Mouse (Mus musculus) B cell, adult 2 months (primary cell): ENCODE data around the gene Nckap5.

ENCODE experiments used
- DNase-seq, 2 experiments: peaks; one replicate each; pipeline ENCODE4 v3.0.0; 2022

Gene Nckap5

DNA sequence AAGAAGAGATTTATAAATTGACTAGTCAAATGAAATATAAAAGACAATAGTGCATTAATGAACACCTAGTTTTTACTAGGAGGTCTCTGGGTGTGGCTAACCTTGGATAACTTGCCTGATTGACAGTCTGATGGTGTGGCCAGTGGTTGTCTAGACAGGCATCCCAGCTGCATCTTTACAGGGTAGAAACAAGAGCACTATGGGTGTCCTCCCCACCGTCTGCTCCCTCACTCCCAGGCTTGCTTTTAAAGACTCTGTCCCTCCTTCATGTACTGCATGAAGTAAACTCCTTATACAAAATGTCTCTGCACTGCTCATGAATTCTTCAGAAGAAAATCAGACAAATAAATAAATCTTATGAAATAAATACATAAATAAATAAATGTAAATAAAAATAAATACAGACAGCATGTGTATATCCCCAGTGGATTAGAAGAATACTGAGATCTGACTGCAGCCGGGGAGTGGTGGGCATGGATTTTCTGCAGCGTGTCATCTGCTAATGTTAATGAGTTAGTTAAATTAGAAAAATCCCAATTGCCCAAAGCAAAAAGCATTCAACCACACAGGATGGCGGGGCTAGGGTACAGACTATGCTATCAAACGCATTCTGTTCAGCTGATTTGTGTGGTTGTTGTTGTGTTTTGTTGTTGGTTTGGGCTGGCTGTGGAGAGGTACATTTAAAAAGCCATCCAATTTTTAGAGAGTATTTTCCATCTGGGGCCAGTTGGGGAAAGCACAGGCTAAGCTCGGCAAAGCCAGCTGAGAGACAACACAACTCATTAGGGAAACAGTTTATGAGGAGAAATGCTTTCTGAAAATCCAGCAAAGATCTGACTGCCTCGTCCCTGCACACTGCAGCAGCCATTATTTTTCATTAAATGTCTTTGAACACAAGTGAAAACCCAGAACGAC is 130.3 kb downstream of the Nckap5 start:
- DNase-seq = no peak

DNA sequence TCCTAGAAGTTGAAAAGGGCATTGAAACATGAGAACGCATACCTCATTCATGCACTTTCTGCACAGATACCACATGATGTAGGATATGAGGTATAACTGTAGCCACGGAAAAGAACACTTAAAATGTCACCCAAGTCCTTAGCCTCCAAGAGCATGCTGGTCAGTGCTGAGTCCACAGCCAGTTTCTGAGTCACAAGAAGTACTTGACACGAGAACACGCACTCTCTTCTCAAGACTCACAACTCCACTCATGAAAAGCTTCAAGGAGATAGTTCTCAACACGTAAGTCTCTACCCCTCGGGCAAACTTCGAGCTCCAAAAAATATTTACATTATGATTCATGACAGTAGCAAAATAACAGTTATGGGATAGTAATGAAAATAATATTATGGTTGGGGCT is 137.0 kb downstream of the Nckap5 start:
- no peak for DNase-seq

DNA sequence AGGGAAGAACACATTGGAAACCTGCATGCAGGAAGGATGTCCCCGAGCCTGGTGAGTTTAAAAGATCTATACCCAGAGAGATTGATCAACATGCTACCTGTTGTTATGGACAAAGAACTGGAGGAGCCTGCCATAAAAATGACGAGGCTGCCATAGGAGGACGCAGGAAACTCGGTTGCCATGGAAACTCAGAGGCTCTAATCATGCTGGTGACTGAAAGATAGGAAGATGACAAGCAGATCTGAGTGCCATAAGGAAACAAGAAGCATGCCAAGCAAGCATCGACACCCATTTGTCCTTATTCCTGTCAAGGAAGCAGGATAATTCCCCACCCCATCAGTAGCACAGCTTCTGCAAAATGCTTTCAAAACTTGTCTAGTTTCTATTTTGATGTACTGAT is 142.0 kb downstream of the Nckap5 start:
- DNase-seq = no peak

DNA sequence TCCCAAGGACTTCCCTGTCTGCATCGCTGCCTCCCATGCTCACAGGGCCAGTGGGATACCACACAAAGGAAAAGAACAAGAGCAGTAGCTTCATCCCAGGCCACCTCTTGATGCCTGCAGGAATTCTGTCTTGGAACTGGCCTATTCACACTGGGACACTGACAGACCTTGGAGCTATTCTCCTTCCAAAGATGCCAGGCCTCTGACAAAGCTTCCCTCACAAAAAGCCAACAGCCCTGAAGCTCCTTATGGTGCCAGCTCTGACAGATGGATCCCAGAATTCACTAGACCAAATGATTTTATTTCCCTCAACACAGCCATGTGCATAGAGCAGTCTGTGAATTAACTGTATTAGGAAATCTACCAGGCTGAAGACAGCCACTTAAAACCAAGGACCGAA is 143.9 kb downstream of the Nckap5 start:
- DNase-seq = no peak

DNA sequence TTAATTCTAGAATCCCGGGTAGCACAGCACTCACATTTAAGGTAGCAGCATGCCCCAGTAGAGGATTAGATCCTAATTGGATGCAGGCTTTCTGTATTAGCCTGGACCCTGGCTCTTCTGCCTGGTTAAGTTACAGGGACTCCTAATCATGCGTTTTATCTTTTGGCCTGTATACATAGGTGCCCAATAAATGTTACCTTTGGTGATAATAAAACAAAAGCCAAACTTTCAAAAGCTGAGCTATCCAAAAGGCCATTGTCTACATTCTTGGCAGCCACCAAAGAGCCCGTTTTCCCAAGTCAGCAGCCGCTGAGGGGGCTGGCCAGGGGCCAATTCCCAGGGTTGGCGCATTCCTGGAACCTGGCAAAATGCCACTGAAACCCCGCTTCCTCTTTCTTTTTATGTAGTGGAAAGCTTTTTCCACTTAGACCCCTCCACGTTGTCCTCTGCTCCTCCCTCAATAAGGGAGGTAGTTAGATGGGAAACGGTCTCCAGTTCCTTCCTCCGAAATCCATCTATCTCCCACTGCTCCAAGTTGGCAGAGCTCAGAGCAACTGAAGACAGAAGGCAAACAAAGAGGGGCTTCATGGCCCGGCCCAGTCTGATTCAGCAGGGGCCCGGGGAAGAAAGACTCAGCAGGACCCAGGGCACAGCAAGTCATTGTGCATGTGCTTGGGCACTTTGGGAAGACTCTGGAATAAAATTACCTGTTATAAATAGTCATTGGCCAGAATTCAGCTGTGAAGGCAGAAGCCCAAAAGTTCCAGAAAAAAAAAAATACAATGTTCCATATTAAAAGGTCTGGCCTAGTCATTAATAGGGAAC is 146.8 kb downstream of the Nckap5 start:
- DNase-seq = no peak

DNA sequence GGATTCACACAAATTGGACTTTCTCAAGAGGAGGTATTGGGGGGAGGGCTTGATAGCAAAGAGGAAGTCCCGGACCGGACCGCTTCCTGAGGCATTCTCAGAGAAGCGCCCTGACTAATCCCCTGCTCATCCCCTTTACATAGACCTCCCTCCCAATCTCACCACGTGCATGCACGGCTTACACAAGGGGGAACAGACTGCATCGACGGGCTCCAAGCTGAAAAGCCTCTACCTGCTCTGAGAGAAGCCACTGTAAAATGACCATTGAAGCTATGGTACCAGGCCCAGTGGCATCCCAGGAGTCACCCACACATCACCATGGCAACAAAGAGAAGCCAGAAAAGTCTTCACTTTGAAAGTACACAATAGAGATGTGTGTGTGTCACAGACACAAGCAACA is 148.8 kb downstream of the Nckap5 start:
- no peak for DNase-seq

DNA sequence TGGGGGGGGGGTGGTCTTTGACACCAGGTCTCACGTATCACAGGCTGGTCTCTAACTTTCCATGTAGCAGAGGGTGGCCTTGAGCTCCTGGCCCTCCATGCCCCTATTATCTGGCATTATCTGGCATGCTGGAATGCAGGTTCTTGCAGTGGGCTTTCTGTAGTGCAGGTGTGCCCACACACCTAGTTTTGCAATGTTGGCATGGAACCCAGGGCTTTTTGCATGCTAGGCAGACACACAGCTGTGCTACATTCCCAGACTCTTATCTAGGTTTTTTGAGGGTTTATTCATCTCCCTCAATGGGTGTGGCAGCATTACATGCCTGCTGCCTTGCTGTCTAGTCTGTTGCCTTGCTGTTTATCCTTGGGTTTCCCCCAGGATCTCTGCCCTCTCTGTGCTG is 151.3 kb downstream of the Nckap5 start:
- no peak for DNase-seq

DNA sequence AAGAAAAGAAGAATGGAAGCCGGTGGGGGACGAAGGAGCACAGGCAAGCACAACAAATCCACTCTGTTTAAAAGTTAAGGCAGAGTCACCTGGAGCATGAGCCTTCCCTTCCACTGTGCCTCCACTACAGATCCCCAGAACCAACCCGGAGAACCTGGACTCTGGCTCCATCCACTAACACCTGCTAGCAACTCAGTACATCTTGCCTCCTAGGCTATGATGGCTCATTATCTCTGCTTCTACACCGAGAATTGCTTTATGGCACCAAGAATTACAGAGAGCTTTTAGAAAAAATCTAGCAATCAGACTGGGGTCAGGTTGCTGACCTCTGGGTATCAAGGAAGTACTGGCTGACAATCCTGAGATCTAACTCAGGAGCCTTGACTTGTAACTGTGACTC is 153.3 kb downstream of the Nckap5 start:
- no peak for DNase-seq

DNA sequence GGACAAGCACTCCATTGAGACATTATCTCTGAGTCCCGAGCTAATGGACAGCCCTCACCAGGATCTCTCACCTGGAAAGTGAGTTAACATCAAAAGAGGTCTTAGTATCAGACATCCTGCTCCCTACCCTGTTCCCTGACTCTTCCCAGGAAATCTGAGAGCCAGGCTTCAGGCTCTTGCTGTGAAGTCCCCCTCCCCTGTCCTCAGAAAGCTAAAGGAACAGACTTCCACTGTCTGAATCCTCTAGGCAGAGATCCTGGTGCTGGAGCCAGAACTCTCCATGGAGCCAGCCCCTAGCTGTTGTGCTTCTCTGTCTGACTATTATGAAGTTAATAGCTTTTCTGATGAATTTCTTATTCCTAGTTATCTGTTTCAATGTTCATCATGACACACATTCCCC is 153.8 kb downstream of the Nckap5 start:
- DNase-seq = no peak

DNA sequence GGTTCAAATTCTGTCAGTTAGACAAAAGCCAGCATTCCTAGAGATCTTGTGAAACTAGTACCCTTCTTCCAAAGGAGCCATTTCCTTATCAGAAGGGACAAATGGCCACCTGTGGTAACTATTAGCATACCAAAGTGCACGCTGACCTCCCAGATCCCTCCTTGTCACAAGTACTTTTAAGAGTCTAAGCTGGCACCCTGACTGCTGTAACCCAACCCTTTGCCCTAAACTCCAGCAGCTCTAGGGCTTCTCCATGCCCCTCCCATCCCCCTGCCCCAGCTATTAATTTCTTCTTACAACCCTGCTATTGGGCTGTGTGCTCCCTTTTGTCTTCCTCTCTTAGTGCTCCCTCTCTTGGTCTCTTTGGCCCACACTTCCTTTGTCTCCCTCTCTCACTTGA is 155.5 kb downstream of the Nckap5 start:
- no peak for DNase-seq

DNA sequence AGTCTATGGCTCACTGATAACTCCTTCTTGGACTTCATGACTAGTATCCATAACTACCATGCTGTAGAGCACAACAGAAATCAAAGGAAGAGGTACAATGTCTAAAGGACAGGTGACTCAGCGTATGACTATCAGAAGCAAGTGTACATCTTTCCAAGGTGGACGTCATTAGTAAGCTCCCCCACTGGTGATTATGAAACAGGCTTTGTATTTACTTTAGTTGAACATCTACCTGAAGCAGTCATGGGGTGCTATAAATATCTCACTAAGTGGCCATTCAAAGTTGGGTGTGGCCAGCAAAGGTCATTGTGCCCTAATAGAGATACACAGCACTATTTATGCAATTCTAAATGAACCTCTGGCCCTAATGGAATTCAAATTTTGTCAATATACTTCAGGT is 157.4 kb downstream of the Nckap5 start:
- DNase-seq = no peak

DNA sequence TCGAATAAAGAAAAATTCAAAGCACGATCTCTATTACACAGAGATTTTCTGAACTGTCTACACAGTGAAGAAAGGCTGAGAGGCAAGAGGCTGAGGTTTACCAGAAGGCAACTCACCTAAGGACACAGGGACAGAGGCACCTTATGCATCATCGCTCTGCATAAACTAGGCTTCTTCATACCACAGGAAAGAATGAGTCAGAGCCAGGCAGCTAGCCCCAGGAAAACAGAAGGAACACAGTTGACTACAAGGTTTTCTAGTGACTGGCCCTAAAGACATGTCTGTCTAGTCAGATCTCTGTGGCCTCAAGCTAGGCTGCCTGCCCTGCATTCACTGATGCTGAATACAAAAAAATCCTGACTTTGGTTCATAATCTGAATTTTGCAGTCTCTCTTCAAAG is 160.1 kb downstream of the Nckap5 start:
- DNase-seq = no peak

DNA sequence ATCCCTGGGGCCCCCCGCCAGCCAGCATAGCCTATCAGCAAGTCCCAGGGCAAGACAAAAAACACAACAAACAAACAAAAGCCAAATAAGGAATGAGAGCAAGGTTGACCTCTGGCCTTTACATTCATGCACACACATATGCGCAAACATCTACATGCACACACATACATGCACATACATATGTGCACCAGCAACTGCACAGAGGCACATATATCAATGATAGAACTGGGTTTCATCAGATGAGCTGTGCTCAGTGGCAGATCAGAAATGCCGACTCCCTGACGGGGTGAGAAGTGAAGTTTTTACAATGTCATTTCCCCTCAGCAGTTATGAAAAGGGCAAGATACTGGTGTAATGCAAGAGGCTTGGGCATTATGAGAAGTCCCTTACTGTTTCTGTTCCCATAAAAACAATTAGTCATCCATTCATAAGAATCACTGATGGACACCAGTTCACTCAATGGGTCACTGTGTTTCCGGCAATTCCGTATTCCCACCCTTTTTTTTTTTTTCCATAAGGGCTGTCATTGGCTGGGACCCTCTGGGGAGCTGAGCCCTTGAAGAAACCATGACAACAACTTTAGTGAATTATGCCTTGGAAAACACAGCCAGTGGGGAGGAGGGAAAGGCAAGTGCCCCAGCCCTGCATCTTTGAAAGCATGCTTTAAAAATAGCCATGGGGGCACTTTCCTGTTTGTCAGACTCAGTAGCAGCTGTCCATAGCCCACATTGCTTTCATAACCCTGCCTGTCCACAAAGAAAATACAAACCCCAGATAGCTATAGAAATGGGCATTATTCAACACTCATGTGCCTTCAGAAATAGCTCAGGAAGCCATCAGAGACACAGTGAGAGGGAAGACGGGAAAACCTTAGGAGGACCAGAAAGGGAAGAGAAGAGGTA is 170.2 kb downstream of the Nckap5 start:
- DNase-seq = no peak

DNA sequence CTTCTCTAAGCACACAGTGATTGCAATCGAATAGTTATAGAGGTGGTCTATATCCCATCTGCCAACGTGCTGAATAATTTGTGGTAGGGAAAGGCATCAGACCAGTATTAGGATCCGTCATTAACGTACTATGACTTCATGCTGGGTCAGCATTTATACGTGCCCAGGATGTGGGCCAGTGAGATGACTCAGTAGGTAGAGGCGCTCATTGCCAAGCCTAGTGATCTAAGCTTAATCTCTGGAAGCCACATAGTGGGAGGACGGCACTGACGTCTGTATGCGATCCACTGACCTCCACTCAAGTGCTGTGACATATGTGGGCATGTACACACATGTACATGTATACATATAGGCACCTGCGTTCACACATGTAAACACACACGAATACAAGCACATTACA is 171.9 kb downstream of the Nckap5 start:
- no peak for DNase-seq

DNA sequence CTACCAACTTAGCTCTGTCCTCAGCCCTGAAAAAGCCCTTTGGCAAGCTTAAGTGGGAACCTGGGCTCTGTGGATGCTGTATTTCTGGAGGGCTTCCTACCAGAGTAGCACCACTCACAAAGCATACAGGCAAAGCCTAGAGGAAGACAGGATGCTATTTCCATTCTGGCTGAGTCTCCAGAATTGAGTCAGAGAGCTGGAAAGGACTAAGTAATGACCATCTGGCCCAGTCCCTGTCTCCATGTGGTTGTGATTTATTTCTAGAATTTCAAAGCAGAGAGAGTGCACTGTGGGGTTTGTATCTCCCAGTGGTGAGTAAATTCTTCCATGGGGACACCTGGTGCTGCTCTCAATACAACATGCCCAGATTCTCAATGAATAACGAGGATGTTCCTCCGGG is 174.4 kb downstream of the Nckap5 start:
- no peak for DNase-seq

DNA sequence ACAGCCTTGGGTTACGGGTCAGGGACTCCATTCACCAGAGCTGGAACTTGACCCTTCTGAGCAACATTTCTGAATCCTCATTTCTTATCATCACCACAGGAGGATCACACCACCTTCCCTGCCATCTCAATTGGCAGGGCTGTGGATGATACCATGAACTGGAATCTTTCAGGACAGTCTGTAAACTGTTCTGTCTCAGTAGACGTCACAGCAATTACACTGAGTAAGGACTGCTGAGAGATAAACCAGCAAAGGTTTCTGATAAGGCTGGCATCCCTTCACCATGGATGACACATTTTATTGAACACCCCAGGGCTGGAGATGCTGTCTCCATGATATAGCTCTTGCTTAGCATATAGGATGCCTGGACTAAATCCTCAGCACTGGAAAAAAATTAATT is 178.5 kb downstream of the Nckap5 start:
- DNase-seq = no peak

DNA sequence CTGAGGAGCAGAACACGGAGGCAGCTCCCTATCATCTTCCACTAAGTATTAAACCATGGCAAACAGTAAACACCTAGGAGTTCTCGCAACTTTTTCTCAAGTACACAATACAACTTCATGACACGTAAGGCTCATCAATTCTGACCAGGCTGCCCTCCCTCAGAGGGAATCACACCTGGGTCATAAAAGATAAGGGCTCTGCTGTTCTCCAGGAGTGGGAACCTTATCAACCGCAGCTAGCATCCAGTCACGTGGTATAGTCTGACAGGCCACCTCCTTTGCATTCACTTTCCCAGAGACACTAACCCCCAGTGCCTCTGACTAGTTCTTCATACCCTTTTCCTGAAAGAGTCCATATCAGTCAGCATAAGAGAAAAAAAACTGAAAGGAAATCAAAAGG is 179.8 kb downstream of the Nckap5 start:
- DNase-seq = no peak

DNA sequence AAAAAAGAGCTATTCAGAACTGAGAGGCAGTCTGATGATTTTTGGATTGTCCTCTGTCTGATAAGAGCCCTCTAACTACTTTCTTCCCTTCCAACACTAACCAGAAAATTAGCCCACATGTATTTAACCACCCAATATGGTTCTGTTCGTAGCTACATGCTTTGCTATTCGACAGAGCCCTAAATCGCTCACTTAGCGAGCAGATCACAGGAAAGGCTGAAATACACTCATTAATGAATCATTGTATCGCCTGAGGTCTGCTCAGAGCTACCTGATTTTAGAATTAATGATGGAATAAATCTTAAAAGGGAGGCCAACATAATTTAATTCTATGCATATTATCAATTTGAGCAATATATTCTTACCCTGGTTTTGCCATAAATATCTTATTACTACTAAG is 187.8 kb downstream of the Nckap5 start:
- DNase-seq = no peak

DNA sequence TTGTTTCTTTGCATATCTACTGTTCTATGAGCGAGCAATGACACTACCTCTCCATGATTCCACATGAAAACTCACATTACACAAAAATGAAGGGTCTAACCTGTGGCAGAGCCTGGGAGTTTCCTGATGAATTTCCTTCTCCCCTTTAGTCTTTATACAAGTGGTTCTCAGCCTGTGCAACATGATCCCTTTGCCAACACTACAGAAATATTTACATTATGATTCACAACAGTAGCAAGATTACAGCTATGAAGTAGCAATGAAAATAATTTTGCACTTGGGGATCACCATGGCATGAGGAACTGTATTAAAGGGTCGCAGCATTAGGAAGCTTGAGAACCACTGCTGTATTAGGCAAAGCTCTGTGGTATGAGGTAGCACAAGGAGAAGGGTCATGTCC is 191.1 kb downstream of the Nckap5 start:
- no peak for DNase-seq

DNA sequence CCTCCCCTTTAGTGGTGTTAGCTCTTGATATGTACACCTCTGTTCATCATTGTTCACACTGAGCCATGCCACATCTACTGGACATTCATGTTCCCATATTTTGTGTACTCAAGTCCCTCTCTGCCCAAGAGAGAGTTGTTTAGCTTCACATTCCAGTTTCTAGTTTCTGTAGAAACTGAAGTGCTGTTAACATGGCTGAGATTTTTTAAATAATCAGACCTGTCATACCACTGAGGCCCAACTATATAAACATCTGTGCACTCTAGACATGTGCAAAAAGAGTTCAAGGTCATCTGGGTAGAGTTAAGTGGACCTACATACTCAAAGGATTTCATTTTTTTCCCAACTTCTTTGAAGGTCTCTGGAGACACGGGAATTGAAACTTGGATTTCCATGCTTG is 193.1 kb downstream of the Nckap5 start:
- DNase-seq = no peak

DNA sequence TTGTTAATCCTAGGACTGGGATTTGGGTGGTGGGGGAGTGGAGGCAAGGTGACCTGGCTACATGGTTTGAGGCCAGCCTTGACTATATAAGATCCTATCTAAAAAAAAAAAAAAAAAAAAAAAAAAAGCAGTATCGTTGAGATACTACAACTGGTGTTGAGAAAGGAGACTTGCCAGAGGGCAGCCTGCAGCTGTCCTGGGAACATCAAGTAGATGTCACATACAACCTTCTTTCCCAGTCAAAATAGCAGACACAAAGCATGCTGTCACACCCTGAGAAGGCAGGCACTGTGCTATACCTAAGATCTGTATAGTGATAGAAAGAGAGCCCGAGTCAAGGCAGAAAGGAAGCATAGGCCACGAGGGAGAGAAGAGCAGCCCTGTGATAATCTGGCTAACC is 204.4 kb downstream of the Nckap5 start:
- DNase-seq = no peak

DNA sequence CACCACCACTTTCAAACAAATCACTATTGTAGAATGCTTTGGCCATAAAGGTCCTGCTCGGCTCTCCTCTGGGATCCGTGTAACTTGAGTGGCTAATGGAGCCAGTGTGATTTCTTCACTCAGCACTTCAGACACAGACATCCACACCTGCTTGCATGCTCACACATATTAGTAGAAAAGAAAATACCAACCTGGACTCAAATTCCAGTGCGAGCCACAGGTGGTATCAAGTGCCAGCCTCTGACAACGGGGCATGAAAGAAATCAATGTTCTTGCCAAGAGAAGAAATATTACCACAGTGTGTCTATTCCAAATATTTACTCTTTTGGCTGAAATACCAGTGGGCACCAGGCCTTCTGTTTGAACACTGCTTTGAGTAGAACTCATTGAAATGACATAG is 208.6 kb downstream of the Nckap5 start:
- DNase-seq = no peak

DNA sequence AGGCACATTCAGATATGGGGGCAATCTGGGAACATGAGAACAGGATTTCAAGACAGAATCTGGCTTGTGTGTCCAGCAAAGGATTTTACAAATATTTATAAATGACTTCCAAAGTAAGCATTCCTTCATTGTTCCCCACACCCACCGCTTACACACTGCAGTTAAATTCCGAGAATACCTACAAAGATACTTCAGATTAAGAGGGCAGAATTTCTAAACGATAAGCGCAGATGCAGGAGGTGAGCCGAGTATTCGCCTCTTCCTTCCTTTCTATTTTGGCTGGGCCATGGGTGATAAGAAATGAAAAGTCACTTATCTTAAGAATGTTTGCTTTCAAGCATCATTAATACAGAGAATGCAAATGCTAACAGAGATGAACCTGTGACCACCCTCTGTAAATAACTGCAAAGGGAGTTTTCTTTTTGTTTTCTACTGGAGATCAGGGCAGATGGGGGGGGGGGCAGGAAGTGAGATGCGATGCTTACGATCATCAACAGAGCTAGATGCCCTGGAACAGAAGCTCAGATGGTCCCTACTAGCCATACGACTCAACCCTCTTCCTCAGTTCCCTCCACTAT is 213.0 kb downstream of the Nckap5 start:
- no peak for DNase-seq
